Mouse (Mus musculus) embryonic fibroblast, embryonic 13.5 days (primary cell): Measurements from ENCODE around the gene Xpa.

Experiments used
- CTCF ChIP-seq: IDR thresholded peaks from 2 replicates; pipeline ENCODE4 v1.5.1; 2011; ENCODE audit warnings: mild to moderate bottlenecking, control low read depth, low read length, moderate library complexity, borderline replicate concordance; ENCODE audit not compliant: insufficient read depth
- POLR2A ChIP-seq: IDR thresholded peaks from 2 replicates; pipeline ENCODE4 v1.6.1; 2011; ENCODE audit warnings: low read depth, mild to moderate bottlenecking, control low read depth, low read length, moderate library complexity

DNA sequence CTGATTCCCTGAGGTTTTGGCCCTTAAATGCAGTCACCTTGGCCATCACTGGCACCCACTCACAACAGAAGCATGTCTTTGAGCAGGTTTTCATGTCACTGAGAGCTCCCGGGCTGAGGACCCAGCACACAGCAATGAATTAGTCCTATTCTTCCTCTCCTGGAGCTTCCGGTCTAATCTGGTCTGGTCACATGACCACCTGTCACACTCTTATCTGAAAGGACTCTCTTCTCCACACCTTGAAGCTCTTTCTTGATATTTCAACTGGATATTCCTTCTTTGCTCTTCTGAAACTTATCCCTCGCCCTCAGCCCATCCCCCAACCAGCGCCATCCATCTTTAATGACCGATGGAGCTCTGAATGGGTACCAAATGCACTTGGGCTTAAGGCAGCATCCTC is 2.0 kb upstream of the Xpa start:
- TF ChIP-seq CTCF (no peak), POLR2A (no peak)
